Mouse (Mus musculus) urinary bladder, postnatal 0 days (tissue): Measurements from ENCODE around the gene Btg4. TPM values are rescaled to one million over a fixed set of nuclear protein-coding genes. Genes with fewer than 3 reads are reported as not detected.

Experiments
- microRNA counts: library from miRNA; unstranded; fragments of <30 nt; microRNA quantifications from one replicate; lab custom pipeline; 2016
- microRNA-seq: library from miRNA; unstranded; fragments of <30 nt; microRNA quantifications from one replicate; pipeline ENCODE4, GENCODE M21; 2016
- polyA plus RNA-seq: library from polyadenylated mRNA; unstranded; fragments of >200 nt; fragmentation: Nextera tagmentation; extraction: Ambion mirVana; gene quantifications from 2 replicates; pipeline ENCODE4 v1.2.1, GENCODE M21; 2015

Btg4 gene
- polyA plus RNA-seq, result not detected in 2 replicates

GRCm38 (mm10) chr9:51060601-51061000 is at the start of gene Btg4:
Btg4 (plus strand) TSS chr9:51060901.

GRCm38 (mm10) chr9:51076979-51077315 is 16.2 kb downstream of the Btg4 start, which contains the start of gene Layn:
Layn (minus strand) TSS chr9:51077094.

GRCm38 (mm10) chr9:51101756-51102425 is 41.2 kb downstream of the Btg4 start, which contains the start of gene 4833427G06Rik:
4833427G06Rik (minus strand) TSS chr9:51102078.

GRCm38 (mm10) chr9:51165312-51166180 is 104.8 kb downstream of the Btg4 start, which contains the start of gene Gm32742:
Gm32742 (minus strand) TSS chr9:51165517.

MicroRNA genes within 50 kb of the gene (microRNA counts, 519-probe panel; counts per million panel counts)
- microRNA mmu-miR-34b-3p (lab: Ali Mortazavi, UCI), result 1,638 counts per million, percentile 16 among the panel's probes with 10 or more counts
- microRNA mmu-miR-34b-5p (lab: Ali Mortazavi, UCI), result 1,853 counts per million, percentile 20 among the panel's probes with 10 or more counts
- 4,106 counts per million, percentile 75 among the panel's probes with 10 or more counts for microRNA mmu-miR-34c (lab: Ali Mortazavi, UCI)

Small RNA genes lying within 50 kb of the gene (microRNA-seq; reads per million reads assigned to microRNA genes)
- 28.1 reads per million, percentile 31 among the genes with 10 or more reads in this experiment for gene Mir34b
- gene Mir34c, result 580 reads per million, percentile 67 among the genes with 10 or more reads in this experiment

Other genes starting within 250 kb of the Btg4 start
- 21.8 and 23.2 TPM in 2 replicates for gene Ppp2r1b, start 215.6 kb upstream of the Btg4 start, polyA plus RNA-seq
- gene Sik2, start 51.8 kb upstream of the Btg4 start, polyA plus RNA-seq, result 10.8 and 12.7 TPM in 2 replicates
- 3.9 and 4.0 TPM in 2 replicates for gene Layn, start 16.2 kb downstream of the Btg4 start, polyA plus RNA-seq
- gene 4833427G06Rik, start 41.2 kb downstream of the Btg4 start, polyA plus RNA-seq, result not detected in 2 replicates
- gene Gm32742, start 104.6 kb downstream of the Btg4 start, polyA plus RNA-seq, result not detected in 2 replicates
- gene Pou2af1, start 152.8 kb downstream of the Btg4 start, polyA plus RNA-seq, result 0.10 TPM in 1 of 2 replicates, not detected in the other
- gene Colca2, start 217.7 kb downstream of the Btg4 start, polyA plus RNA-seq, result 2.6 and 3.0 TPM in 2 replicates